In genomic region chr12:31950659-31951031, GRCm38 (mm10) we compare ENCODE assay signal across 8 mouse cellular contexts. TPM values are rescaled to one million over a fixed set of nuclear protein-coding genes. Genes with fewer than 3 reads are reported as not detected.
DNase-seq lines count a peak whose midpoint lies in the region; ATAC-seq and TF ChIP-seq lines count a peak whose summit lies in the region.

No protein-coding gene starts in this region.

- H3K36me3 ChIP-seq in lung, embryonic 14.5 days (ENCODE audit: insufficient read depth) = no peaks in the 10 kb centered on the region
- no peaks in the 10 kb centered on the region for H3K36me3 ChIP-seq in embryonic facial prominence, embryonic 12.5 days
- no peaks in the 10 kb centered on the region for H3K36me3 ChIP-seq in hindbrain, embryonic 11.5 days (ENCODE audit: control insufficient read depth, insufficient read depth, low read length)
- no peaks in the 10 kb centered on the region for H3K36me3 ChIP-seq in midbrain, embryonic 13.5 days

- no peaks in the 10 kb centered on the region for H3K9me3 ChIP-seq in lung, embryonic 14.5 days (ENCODE audit: low read depth, low read length)
- H3K9me3 ChIP-seq in embryonic facial prominence, embryonic 12.5 days = no peaks in the 10 kb centered on the region
- no peaks in the 10 kb centered on the region for H3K9me3 ChIP-seq in hindbrain, embryonic 11.5 days (ENCODE audit: control insufficient read depth, low read length)
- no peaks in the 10 kb centered on the region for H3K9me3 ChIP-seq in midbrain, embryonic 13.5 days

- H3K4me2 ChIP-seq in lung, embryonic 14.5 days = peak overlapping the region; percentile 65
- H3K4me2 ChIP-seq in embryonic facial prominence, embryonic 12.5 days (replicated peaks) = peak overlapping the region; percentile 68
- peak overlapping the region; percentile 66 for H3K4me2 ChIP-seq in hindbrain, embryonic 11.5 days (replicated peaks; ENCODE audit: low read depth, low read length)
- peak overlapping the region; percentile 65 for H3K4me2 ChIP-seq in midbrain, embryonic 13.5 days (replicated peaks)

- H3K4me3 ChIP-seq in lung, embryonic 14.5 days (ENCODE audit: low read depth, low read length) = peak overlapping the region; percentile 37
- peak overlapping the region; percentile 92 for H3K4me3 ChIP-seq in embryonic facial prominence, embryonic 12.5 days
- H3K4me3 ChIP-seq in hindbrain, embryonic 11.5 days (ENCODE audit: low read depth, low read length) = peak overlapping the region; percentile 32
- peak overlapping the region; percentile 46 for H3K4me3 ChIP-seq in midbrain, embryonic 13.5 days (replicated peaks)

- ATAC-seq in lung, embryonic 14.5 days (ENCODE audit: insufficient read depth) = no peak
- peak; percentile 30 for ATAC-seq in embryonic facial prominence, embryonic 12.5 days (ENCODE audit: insufficient number of reproducible peaks, insufficient read depth, low FRiP score, low TSS enrichment)
- ATAC-seq in hindbrain, embryonic 11.5 days (ENCODE audit: low FRiP score) = no peak
- no peak for ATAC-seq in midbrain, embryonic 13.5 days
- ATAC-seq in CD4-positive, CD25-positive, alpha-beta regulatory T cell, adult 4 months = no peak

- 4% methylated on average over 9 of the region's 9 CpGs for WGBS in lung, embryonic 14.5 days
- 6% methylated on average over 9 of the region's 9 CpGs for WGBS in embryonic facial prominence, embryonic 12.5 days
- 7% methylated on average over 9 of the region's 9 CpGs for WGBS in hindbrain, embryonic 11.5 days
- WGBS in midbrain, embryonic 13.5 days = 6% methylated on average over 9 of the region's 9 CpGs

- peak overlapping the region; percentile 35; the same call in 1 of the 2 replicates for H3K9ac ChIP-seq in lung, embryonic 14.5 days
- peak overlapping the region; percentile 38; the same call in 1 of the 2 replicates for H3K9ac ChIP-seq in embryonic facial prominence, embryonic 12.5 days
- H3K9ac ChIP-seq in hindbrain, embryonic 11.5 days (ENCODE audit: low read depth, low read length) = 0 out of 2 replicates have a peak overlapping the region, but pooled peaks have one; percentile 12
- peak overlapping the region; percentile 45 for H3K9ac ChIP-seq in midbrain, embryonic 13.5 days (replicated peaks)

- H3K27me3 ChIP-seq in lung, embryonic 14.5 days (ENCODE audit: insufficient read depth, low read length) = no peaks in the 10 kb centered on the region
- H3K27me3 ChIP-seq in embryonic facial prominence, embryonic 12.5 days = no peaks in the 10 kb centered on the region
- no peaks in the 10 kb centered on the region for H3K27me3 ChIP-seq in hindbrain, embryonic 11.5 days (ENCODE audit: control insufficient read depth, insufficient read depth, low read length)
- no peaks in the 10 kb centered on the region for H3K27me3 ChIP-seq in midbrain, embryonic 13.5 days

- H3K27ac ChIP-seq in lung, embryonic 14.5 days (ENCODE audit: low read depth) = peak overlapping the region; percentile 85
- H3K27ac ChIP-seq in embryonic facial prominence, embryonic 12.5 days = peak overlapping the region; percentile 78
- no peak overlapping the region for H3K27ac ChIP-seq in hindbrain, embryonic 11.5 days (ENCODE audit: low read depth, low read length)
- H3K27ac ChIP-seq in midbrain, embryonic 13.5 days = peak overlapping the region; percentile 78

- no peak for DNase-seq in lung, embryonic 14.5 days
- DNase-seq in lung, postnatal 36 days = no peak
- no peak for DNase-seq in hindbrain, embryonic 11.5 days (ENCODE audit: low spot score)
- no peak for DNase-seq in left cerebral cortex, postnatal 4 days
- DNase-seq in left cerebral cortex, postnatal 25 days (ENCODE audit: low spot score in 2 of 2) = no peak

- peaks cover 3% of the 10 kb centered on the region; the same call in 1 of the 2 replicates for H3K4me1 ChIP-seq in lung, embryonic 14.5 days (ENCODE audit: insufficient read depth)
- 0 out of 2 replicates have a peak, but pooled peaks cover 2% of the 10 kb centered on the region for H3K4me1 ChIP-seq in embryonic facial prominence, embryonic 12.5 days
- H3K4me1 ChIP-seq in hindbrain, embryonic 11.5 days (replicated peaks; ENCODE audit: control insufficient read depth, insufficient read depth, low read length) = no peaks in the 10 kb centered on the region
- H3K4me1 ChIP-seq in midbrain, embryonic 13.5 days (replicated peaks) = peaks cover 18% of the 10 kb centered on the region

- intact Hi-C loops in left cerebral cortex, postnatal 4 days (cut with DNase I) = no loop called here
- intact Hi-C loops in left cerebral cortex, postnatal 25 days (cut with DNase I) = loop anchor here (5.0 kb wide), 1 partner anchor 427 kb away; the partner anchor contains the start of gene Ccdc71l

- TF ChIP-seq CTCF in lung, embryonic 14.5 days (IDR thresholded peaks at IDR 0.05; ENCODE audit: low read depth) = no peak

RNA-seq across cellular contexts. Expression of gene Hbp1, which starts 0.3 kb away (rescaled TPM):
- polyA plus RNA-seq in lung, embryonic 14.5 days (2014; fragmentation: Nextera tagmentation; extraction: Ambion mirVana) = 121 and 129 TPM in 2 replicates
- polyA plus RNA-seq in embryonic facial prominence, embryonic 12.5 days (2016; fragmentation: Nextera tagmentation; extraction: Ambion mirVana) = 128 and 133 TPM in 2 replicates
- 102 and 104 TPM in 2 replicates for polyA plus RNA-seq in hindbrain, embryonic 11.5 days (2014; fragmentation: Nextera tagmentation; extraction: Ambion mirVana)
- 70.4 and 78.0 TPM in 2 replicates for polyA plus RNA-seq in midbrain, embryonic 13.5 days (2015; fragmentation: Nextera tagmentation; extraction: Ambion mirVana)
- 10 to 100 TPM; 20.5 to 21.6 TPM for total RNA-seq in left cerebral cortex, postnatal 4 days (2021)
- polyA plus RNA-seq in CD4-positive, CD25-positive, alpha-beta regulatory T cell, adult 4 months (2017; shearing (Covaris generic)) = 100 to 1,000 TPM; 166 to 170 TPM
- 10 to 100 TPM; 17.7 to 19.7 TPM for total RNA-seq in left cerebral cortex, postnatal 25 days (2021)

Comparison
In these comparisons a context has a peak if more than half of its experiments do, and no peak if none do; other contexts are left out.
1. H3K4me3 ChIP-seq: peak in every context shown above with its lines; median percentile 92 in embryonic facial prominence, embryonic 12.5 days; 46 in midbrain, embryonic 13.5 days; 37 in lung, embryonic 14.5 days; 32 in hindbrain, embryonic 11.5 days.